Mouse (Mus musculus) CH12.LX (cell line): Measurements from ENCODE around the gene Plod1. TPM values are rescaled to one million over a fixed set of nuclear protein-coding genes. Genes with fewer than 3 reads are reported as not detected.

Experiments used
- DNase-seq: peaks from one replicate; pipeline ENCODE4 v3.0.0-alpha.2; 2013; ENCODE audit errors: extremely low read depth
- H3K27ac ChIP-seq: 2 replicates; pipeline ENCODE4 v1.5.1; 2012; ENCODE audit warnings: low read depth, mild to moderate bottlenecking, control low read depth, moderate library complexity; ENCODE audit not compliant: insufficient read depth
- H3K27me3 ChIP-seq: replicated peaks from 2 replicates; pipeline ENCODE3; 2012; ENCODE audit warnings: inconsistent platforms
- H3K36me3 ChIP-seq, 2 experiments: replicated peaks in 1 of 2; 2 replicates each; pipeline versions ENCODE3 to v1.6.1; 2012; ENCODE audit warnings: inconsistent platforms in 1 of 2, low read length in 1 of 2, mild to moderate bottlenecking in 1 of 2, mixed read lengths in 1 of 2, moderate library complexity in 1 of 2; ENCODE audit not compliant: control insufficient read depth in 1 of 2, insufficient read depth in 1 of 2
- H3K4me1 ChIP-seq, 2 experiments: 2 replicates each; pipeline ENCODE4 v1.6.1; 2012; ENCODE audit warnings: inconsistent platforms in 1 of 2, moderate library complexity in 1 of 2; ENCODE audit not compliant: insufficient read depth in 2 of 2, control insufficient read depth in 1 of 2
- H3K4me2 ChIP-seq: 2 replicates; pipeline ENCODE4 v1.6.1; 2012; ENCODE audit warnings: low read depth, mild to moderate bottlenecking, control low read depth; ENCODE audit not compliant: poor library complexity, insufficient read depth, severe bottlenecking
- H3K4me3 ChIP-seq, 3 experiments: fragments of 150-350 bp in 1 of 3; sonication (generic) in 1 of 3; replicated peaks in 1 of 3; 2 replicates each; pipeline versions ENCODE3 to v1.5.1; 2011 to 2012; ENCODE audit warnings: low read depth in 2 of 3, low read length in 2 of 3, mild to moderate bottlenecking in 2 of 3, moderate library complexity in 2 of 3, control low read depth in 1 of 3, improper control_type of control experiment in 1 of 3, inconsistent platforms in 1 of 3, mixed read lengths in 1 of 3; ENCODE audit not compliant: poor library complexity in 1 of 3
- H3K79me2 ChIP-seq: replicated peaks from 2 replicates; pipeline ENCODE4 v1.6.1; 2012; ENCODE audit warnings: mild to moderate bottlenecking, moderate library complexity; ENCODE audit not compliant: control insufficient read depth, poor library complexity, insufficient read depth, severe bottlenecking; ENCODE audit errors: extremely low read depth
- H3K9ac ChIP-seq: 2 replicates; pipeline ENCODE4 v1.6.1; 2012; ENCODE audit warnings: low read depth, mild to moderate bottlenecking, control low read depth, moderate library complexity; ENCODE audit not compliant: insufficient read depth
- H3K9me3 ChIP-seq: replicated peaks from 2 replicates; pipeline ENCODE3; 2012; ENCODE audit warnings: low read length, inconsistent platforms, mixed read lengths
- CHD1 ChIP-seq: IDR thresholded peaks from 2 replicates; pipeline ENCODE4 v1.6.1; 2012; ENCODE audit warnings: low read depth, low read length, improper control_type of control experiment, inconsistent platforms
- ELF1 ChIP-seq: IDR thresholded peaks from 2 replicates; pipeline ENCODE4 v1.6.1; 2014; ENCODE audit warnings: low read depth, mild to moderate bottlenecking, inconsistent platforms, low read length, improper control_type of control experiment
- EP300 ChIP-seq: IDR thresholded peaks from 2 replicates; pipeline ENCODE4 v1.6.1; 2011; ENCODE audit warnings: low read length, improper control_type of control experiment
- GABPA ChIP-seq: IDR thresholded peaks from 2 replicates; pipeline ENCODE4 v1.6.1; 2012; ENCODE audit warnings: low read depth, low read length, improper control_type of control experiment, inconsistent platforms; ENCODE audit not compliant: insufficient replicate concordance
- JUN ChIP-seq: IDR thresholded peaks from 2 replicates; pipeline ENCODE4 v1.6.1; 2011; ENCODE audit warnings: low read depth, mild to moderate bottlenecking, low read length, improper control_type of control experiment, moderate library complexity; ENCODE audit not compliant: insufficient read depth
- KAT2A ChIP-seq: IDR thresholded peaks from 2 replicates; pipeline ENCODE4 v1.6.1; 2012; ENCODE audit warnings: low read length, improper control_type of control experiment, inconsistent platforms; ENCODE audit not compliant: insufficient replicate concordance
- MAZ ChIP-seq: IDR thresholded peaks from 2 replicates; pipeline ENCODE4 v1.6.1; 2012; ENCODE audit warnings: low read depth, mild to moderate bottlenecking, inconsistent platforms, low read length, improper control_type of control experiment, moderate library complexity
- MEF2A ChIP-seq: IDR thresholded peaks from 2 replicates; pipeline ENCODE4 v1.6.1; 2014; ENCODE audit warnings: low read depth, mild to moderate bottlenecking, inconsistent platforms, low read length, improper control_type of control experiment, borderline replicate concordance
- MXI1 ChIP-seq: IDR thresholded peaks from 2 replicates; pipeline ENCODE4 v1.6.1; 2011; ENCODE audit warnings: mild to moderate bottlenecking, low read depth, low read length, improper control_type of control experiment
- MYC ChIP-seq: IDR thresholded peaks from 2 replicates; pipeline ENCODE4 v1.6.1; 2011; ENCODE audit warnings: low read depth, mild to moderate bottlenecking, improper control_type of control experiment, low read length
- NRF1 ChIP-seq: IDR thresholded peaks from 2 replicates; pipeline ENCODE4 v1.6.1; 2014; ENCODE audit warnings: low read depth, mild to moderate bottlenecking, inconsistent platforms, low read length, improper control_type of control experiment, moderate library complexity
- POLR2A ChIP-seq: IDR thresholded peaks from 2 replicates; pipeline ENCODE4 v1.6.1; 2011; ENCODE audit warnings: low read depth, mild to moderate bottlenecking, improper control_type of control experiment, low read length
- SMC3 ChIP-seq: IDR thresholded peaks from 2 replicates; pipeline ENCODE4 v1.6.1; 2011; ENCODE audit warnings: low read depth, low read length, improper control_type of control experiment
- UBTF ChIP-seq: IDR thresholded peaks from 2 replicates; pipeline ENCODE4 v1.6.1; 2012; ENCODE audit warnings: low read depth, mild to moderate bottlenecking, inconsistent platforms, low read length, improper control_type of control experiment, moderate library complexity
- ZC3H11A ChIP-seq: IDR thresholded peaks from 2 replicates; pipeline ENCODE4 v1.6.1; 2012; ENCODE audit warnings: low read depth, mild to moderate bottlenecking, inconsistent platforms, low read length, improper control_type of control experiment
- ZKSCAN1 ChIP-seq: IDR thresholded peaks from 2 replicates; pipeline ENCODE4 v1.6.1; 2012; ENCODE audit warnings: low read depth, inconsistent platforms, low read length, improper control_type of control experiment, borderline replicate concordance
- ZNF384 ChIP-seq: IDR thresholded peaks from 2 replicates; pipeline ENCODE4 v1.6.1; 2012; ENCODE audit warnings: low read depth, low read length, improper control_type of control experiment, inconsistent platforms
- dilution Hi-C: fragments of 300-500 bp; cut with MboI; formaldehyde crosslinking; loops from 2 replicates; pipeline ENCODE4 v1.14.3; 2020; ENCODE audit warnings: low sequenced_read_pairs; ENCODE audit not compliant: extremely low pct_unique_long_range_greater_than_20kb, extremely low pct_ligation_motif_present
- in situ Hi-C: fragments of 300-500 bp; cut with MboI; formaldehyde crosslinking; loops from 3 replicates; pipeline ENCODE4 v1.14.3; 2019; ENCODE audit warnings: low sequenced_read_pairs, low pct_ligation_motif_present, low pct_unique_long_range_greater_than_20kb, mixed read lengths
- polyA plus RNA-seq: library from polyadenylated mRNA; unstranded; fragments of >175 nt; gene quantifications from 2 replicates; pipeline ENCODE4 v1.2.1, GENCODE M21; 2012; ENCODE audit warnings: low read depth; ENCODE audit not compliant: insufficient read length
- total RNA-seq, 2 experiments: library from RNA; depleted of rRNA; stranded (reverse); fragments of 300-350 nt in 1 of 2; fragments of >200 nt in 1 of 2; gene quantifications; 2 replicates each; pipeline ENCODE4 v1.2.3; 2012 to 2014

Gene Plod1
- total and polyA plus RNA-seq, 3 experiments, result 0.30 to 6.5 (median 1.9) TPM

DNA sequence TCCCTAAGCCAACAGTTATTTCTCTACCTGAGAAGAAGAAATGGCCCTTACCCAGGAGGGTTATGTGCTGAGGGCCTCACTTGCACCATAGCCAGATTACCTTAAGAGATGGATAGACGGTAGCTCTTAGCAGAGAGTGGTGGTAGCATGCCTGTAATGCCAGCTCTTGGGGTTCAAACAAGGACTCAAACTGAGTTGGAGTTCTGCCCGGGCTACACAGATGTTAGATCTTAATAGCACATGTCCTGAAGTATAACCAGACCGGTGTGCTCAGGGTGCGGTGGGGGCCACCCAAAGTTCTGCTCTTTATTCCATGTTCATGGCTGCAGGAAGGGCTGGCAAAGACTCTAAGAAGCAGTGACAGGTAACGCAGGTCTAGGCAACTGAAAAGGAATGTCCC is 27.1 kb downstream of the Plod1 start:
- peaks cover 13% of the 10 kb centered on the region for H3K27me3 ChIP-seq
- H3K4me3 ChIP-seq, result no peak overlapping the region
- in situ Hi-C loops (no loop called here), dilution Hi-C loops (no loop called here)
- no peaks in the 10 kb centered on the region for H3K79me2 ChIP-seq
- no peak overlapping the region for H3K27ac ChIP-seq
- H3K4me1 ChIP-seq, result peaks cover 3 to 5% of the 10 kb centered on the region in 2 experiments; a peak in 3 of 4 replicates
- H3K4me2 ChIP-seq, result no peak overlapping the region
- DNase-seq, result no peak
- H3K36me3 ChIP-seq, result no peaks in the 10 kb centered on the region
- no peaks in the 10 kb centered on the region for H3K9me3 ChIP-seq
- H3K9ac ChIP-seq, result no peak overlapping the region
- no peak for TF ChIP-seq SMC3
- TF ChIP-seq ZNF384, result no peak
- TF ChIP-seq MAZ, result no peak
- TF ChIP-seq JUN, result no peak
- no peak for TF ChIP-seq EP300
- no peak for TF ChIP-seq UBTF
- no peak for TF ChIP-seq ZKSCAN1
- no peak for TF ChIP-seq CHD1
- TF ChIP-seq MYC, result no peak
- no peak for TF ChIP-seq NRF1
- no peak for TF ChIP-seq ELF1
- no peak for TF ChIP-seq MXI1
- TF ChIP-seq, all 38 proteins: peak for 0

DNA sequence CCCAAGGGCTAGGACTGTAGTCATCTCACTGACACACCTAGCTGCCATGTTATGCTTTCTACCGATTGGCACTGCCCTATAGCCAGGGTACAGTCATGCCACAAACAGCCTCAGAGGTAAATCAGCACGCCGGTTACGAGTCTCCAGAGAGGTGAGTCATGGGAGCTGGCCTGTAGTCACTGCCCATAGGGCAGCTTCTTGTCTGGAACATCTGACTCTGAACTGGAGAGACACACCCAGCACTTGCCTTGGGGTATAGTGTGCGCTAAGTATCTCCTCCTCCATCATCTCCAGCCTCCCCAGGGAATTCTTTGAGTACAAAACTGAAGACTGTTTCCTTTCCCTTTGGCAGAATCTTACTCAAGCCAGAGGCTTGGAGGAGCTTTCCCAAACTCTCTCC is 30.3 kb downstream of the Plod1 start:
- Histone ChIP-seq H3K27me3 (peaks cover 12% of the 10 kb centered on the region), H3K9me3 (no peaks in the 10 kb centered on the region), H3K4me3 (no peak overlapping the region), H3K79me2 (peaks cover 4% of the 10 kb centered on the region; the same call in 1 of the 2 replicates), H3K27ac (no peak overlapping the region), H3K4me1 (peaks cover 10 to 15% of the 10 kb centered on the region in 2 experiments), H3K9ac (no peak overlapping the region), H3K4me2 (no peak overlapping the region), H3K36me3 (peaks cover 6 to 20% of the 10 kb centered on the region in 2 experiments)
- no peak for TF ChIP-seq POLR2A
- TF ChIP-seq MEF2A, result no peak
- no peak for TF ChIP-seq KAT2A
- no peak for TF ChIP-seq ZC3H11A
- no peak for TF ChIP-seq GABPA
- TF ChIP-seq JUN, result no peak
- DNase-seq, result no peak
- dilution Hi-C loops (no loop called here), in situ Hi-C loops (no loop called here)
